Mouse (Mus musculus) spleen, adult 2 months (tissue): ENCODE results near the gene Acin1.

ENCODE experiments used
- CTCF ChIP-seq: fragments of 200-500 bp; IDR thresholded peaks from 2 replicates; pipeline ENCODE4 v1.5.1; 2011; ENCODE audit warnings: mild to moderate bottlenecking, inconsistent platforms; ENCODE audit not compliant: insufficient read depth, insufficient read length, insufficient replicate concordance; ENCODE audit errors: extremely low read depth
- POLR2A ChIP-seq: fragments of 200-500 bp; IDR thresholded peaks from 2 replicates; pipeline ENCODE4 v1.6.1; 2011; ENCODE audit warnings: low read depth, low read length, inconsistent platforms

DNA sequence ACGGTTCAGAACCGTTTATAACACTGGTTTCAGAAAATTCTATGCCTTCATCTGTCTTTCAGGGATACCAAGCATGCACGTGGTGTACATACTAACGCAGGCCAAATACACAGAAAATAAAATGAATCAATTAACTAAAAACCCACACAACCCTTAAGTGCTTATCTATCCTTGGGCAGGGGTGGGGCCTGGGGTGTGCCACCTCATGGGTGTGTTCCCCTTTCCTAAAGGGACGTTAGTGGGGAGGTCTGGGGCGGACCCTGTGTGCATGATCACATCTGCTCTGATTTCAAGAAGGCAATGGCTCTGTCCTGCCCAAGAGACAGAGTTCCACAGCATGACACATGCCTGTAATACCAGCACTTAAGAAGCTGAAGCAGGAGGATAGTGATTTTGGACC lies 63.4 kb downstream of the Acin1 start:
- TF ChIP-seq POLR2A = no peak
- no peak for TF ChIP-seq CTCF
